Mouse (Mus musculus): ENCODE measurements around the gene Plekha1.

DNA sequence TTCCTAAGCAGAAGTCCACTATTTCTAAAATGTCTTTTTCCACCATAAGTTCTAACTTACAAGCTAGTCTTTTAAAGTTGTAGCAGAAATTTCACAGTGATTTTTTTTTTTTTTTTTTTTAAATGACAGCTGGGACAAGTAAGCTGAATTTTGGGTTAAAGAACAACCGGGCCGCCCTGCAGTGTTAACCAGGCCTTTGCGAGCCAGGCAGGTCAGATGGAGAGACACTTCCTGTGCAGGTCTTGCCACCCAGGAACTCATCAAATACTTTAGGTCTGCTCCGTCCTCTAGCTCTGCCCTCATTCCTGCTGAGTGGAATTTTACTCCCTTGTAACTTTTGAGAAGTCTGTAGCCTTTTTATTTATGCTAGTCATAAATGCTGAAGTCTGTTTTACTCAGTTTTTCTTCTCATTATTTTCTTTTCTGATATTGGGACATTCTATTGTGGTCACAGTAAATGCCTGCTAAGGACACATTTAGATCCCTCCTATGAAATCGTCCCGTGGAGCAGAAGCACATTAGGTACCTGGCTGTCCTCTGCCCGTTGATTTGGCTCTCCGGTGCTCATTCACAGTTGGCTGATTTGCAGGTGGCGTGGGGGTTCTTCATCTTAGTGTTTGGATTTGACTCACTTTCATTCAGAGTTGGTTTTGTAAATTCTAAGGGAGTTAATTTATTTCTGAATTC lies 29.5 kb downstream of the Plekha1 start:
- TF ChIP-seq CTCF (IDR thresholded peaks at IDR 0.05; ENCODE audit: low read depth, low read length) (no peak), POLR2AphosphoS5 (IDR thresholded peaks at IDR 0.05; ENCODE audit: insufficient replicate concordance, low read depth, low read length) (no peak), GATA1 (IDR thresholded peaks at IDR 0.05; ENCODE audit: borderline replicate concordance, low read length) (no peak)
